Mouse (Mus musculus) liver, embryonic 12.5 days (tissue): ENCODE results near the gene Gng13. TPM values are rescaled to one million over a fixed set of nuclear protein-coding genes. Genes with fewer than 3 reads are reported as not detected.
"Not testable (repeated sequence)": the region's sequence is repeated elsewhere in the genome, so short reads cannot be mapped to it uniquely, and the experiment has no call there.

Source experiments
- ATAC-seq: fragments of 200-750 bp; cut with Nextera tagmentation; 2 replicates; pipeline ENCODE4 v1.8.0; 2017; ENCODE audit warnings: moderate number of reproducible peaks, mild to moderate bottlenecking, moderate library complexity
- H3K27ac ChIP-seq: fragments of 300-500 bp; sonication (generic); 2 replicates; pipeline ENCODE4 v1.5.1; 2016; ENCODE audit warnings: mild to moderate bottlenecking
- H3K27me3 ChIP-seq: fragments of 300-500 bp; sonication (generic); replicated peaks from 2 replicates; pipeline ENCODE4 v1.6.1; 2016; ENCODE audit warnings: mild to moderate bottlenecking, moderate library complexity
- H3K36me3 ChIP-seq: fragments of 300-500 bp; sonication (generic); 2 replicates; pipeline ENCODE4 v1.6.1; 2016; ENCODE audit warnings: mild to moderate bottlenecking, moderate library complexity
- H3K4me1 ChIP-seq: fragments of 300-500 bp; sonication (generic); 2 replicates; pipeline ENCODE4 v1.6.1; 2016
- H3K4me2 ChIP-seq: fragments of 300-500 bp; sonication (generic); 2 replicates; pipeline ENCODE4 v1.6.1; 2016; ENCODE audit warnings: mild to moderate bottlenecking, moderate library complexity
- H3K4me3 ChIP-seq: fragments of 300-500 bp; sonication (generic); 2 replicates; pipeline ENCODE4 v1.5.1; 2016; ENCODE audit warnings: mild to moderate bottlenecking, moderate library complexity
- H3K9ac ChIP-seq: fragments of 300-500 bp; sonication (generic); 2 replicates; pipeline ENCODE4 v1.6.1; 2016; ENCODE audit warnings: mild to moderate bottlenecking, moderate library complexity
- H3K9me3 ChIP-seq: fragments of 300-500 bp; sonication (generic); replicated peaks from 2 replicates; pipeline ENCODE4 v1.6.1; 2016; ENCODE audit warnings: mild to moderate bottlenecking, moderate library complexity
- WGBS: fragments of 180-500 bp; shearing (Covaris S2); methylation state at CpG from one replicate; pipeline ENCODE4 v1.1.7; 2016; ENCODE audit not compliant: insufficient replicate concordance; 5-methylcytosine and 5-hydroxymethylcytosine counted together
- polyA plus RNA-seq: library from polyadenylated mRNA; unstranded; fragments of >200 nt; fragmentation: Nextera tagmentation; extraction: Ambion mirVana; gene quantifications from 2 replicates; pipeline ENCODE4 v1.2.1, GENCODE M21; 2016

Gene Gng13
- polyA plus RNA-seq, 1 experiment from 2014 or later: 1.2 TPM

GRCm38 (mm10) chr17:25735745-25736144 is 18.8 kb downstream of the Gng13 start, which contains the start of gene Mslnl:
Mslnl (plus strand) TSS chr17:25736042.
- Histone ChIP-seq H3K9ac (no peak within 1 kb of the TSS), H3K27ac (no peak within 1 kb of the TSS), H3K4me3 (no peak within 1 kb of the TSS), H3K36me3 (peaks cover 5% of the 10 kb centered on the region), H3K4me1 (no peaks in the 10 kb centered on the region), H3K9me3 (no peaks in the 10 kb centered on the region), H3K4me2 (no peak within 1 kb of the TSS), H3K27me3 (peaks cover 5% of the 10 kb centered on the region; the same call in 1 of the 2 replicates)
- 63% methylated on average over 3 of the region's 3 CpGs for WGBS
- ATAC-seq: no peak

- 64% methylated on average over 7 of the region's 7 CpGs for WGBS
- Histone ChIP-seq H3K9me3 (no peaks in the 10 kb centered on the region), H3K9ac (no peak overlapping the region), H3K27me3 (peaks cover 11% of the 10 kb centered on the region; the same call in 1 of the 2 replicates), H3K4me3 (no peak overlapping the region), H3K4me2 (no peak overlapping the region), H3K36me3 (no peaks in the 10 kb centered on the region), H3K4me1 (no peaks in the 10 kb centered on the region), H3K27ac (no peak overlapping the region)
- no peak for ATAC-seq
Observed at GRCm38 (mm10) chr17:25738861-25739260, 21.9 kb downstream of the Gng13 start.

- WGBS: 55% methylated on average over 12 of the region's 12 CpGs
- H3K27ac ChIP-seq, H3K36me3 ChIP-seq, H3K9me3 ChIP-seq, H3K4me3 ChIP-seq, H3K4me2 ChIP-seq, ATAC-seq, H3K9ac ChIP-seq, H3K4me1 ChIP-seq: not testable (repeated sequence)
- peaks cover 19% of the 10 kb centered on the region; the same call in 1 of the 2 replicates for H3K27me3 ChIP-seq
Observed at GRCm38 (mm10) chr17:25741471-25741870, 24.5 kb downstream of the Gng13 start.

- H3K4me2 ChIP-seq: no peak overlapping the region
- no peak overlapping the region for H3K4me3 ChIP-seq
- no peaks in the 10 kb centered on the region for H3K36me3 ChIP-seq
- no peaks in the 10 kb centered on the region for H3K4me1 ChIP-seq
- H3K27me3 ChIP-seq: peaks cover 19% of the 10 kb centered on the region; the same call in 1 of the 2 replicates
- H3K27ac ChIP-seq: no peak overlapping the region
- ATAC-seq: 0 out of 2 replicates have a peak, but pooled peaks have one; percentile 13
- 78% methylated on average over 9 of the region's 9 CpGs for WGBS
- H3K9me3 ChIP-seq: no peaks in the 10 kb centered on the region
- H3K9ac ChIP-seq: no peak overlapping the region
Observed at GRCm38 (mm10) chr17:25743831-25744230, 26.9 kb downstream of the Gng13 start.

- 59% methylated on average over 10 of the region's 10 CpGs for WGBS
- no peaks in the 10 kb centered on the region for H3K36me3 ChIP-seq
- no peak overlapping the region for H3K4me2 ChIP-seq
- no peak overlapping the region for H3K27ac ChIP-seq
- ATAC-seq: no peak
- H3K4me3 ChIP-seq: no peak overlapping the region
- no peaks in the 10 kb centered on the region for H3K9me3 ChIP-seq
- no peaks in the 10 kb centered on the region for H3K4me1 ChIP-seq
- H3K9ac ChIP-seq: no peak overlapping the region
- H3K27me3 ChIP-seq: peaks cover 19% of the 10 kb centered on the region; the same call in 1 of the 2 replicates
Observed at GRCm38 (mm10) chr17:25744311-25744710, 27.3 kb downstream of the Gng13 start.

GRCm38 (mm10) chr17:25748238-25748637 is 31.3 kb downstream of the Gng13 start:
- Histone ChIP-seq H3K9me3 (no peaks in the 10 kb centered on the region), H3K4me3 (no peak overlapping the region), H3K4me2 (no peak overlapping the region), H3K27me3 (peaks cover 20% of the 10 kb centered on the region; the same call in 1 of the 2 replicates), H3K9ac (no peak overlapping the region), H3K4me1 (no peaks in the 10 kb centered on the region), H3K36me3 (no peaks in the 10 kb centered on the region), H3K27ac (no peak overlapping the region)
- WGBS: 75% methylated on average over 4 of the region's 4 CpGs
- no peak for ATAC-seq

- Histone ChIP-seq H3K4me2 (no peak overlapping the region), H3K36me3 (no peaks in the 10 kb centered on the region), H3K27ac (no peak overlapping the region), H3K27me3 (peaks cover 21% of the 10 kb centered on the region; the same call in 1 of the 2 replicates), H3K4me3 (no peak overlapping the region), H3K9me3 (no peaks in the 10 kb centered on the region), H3K9ac (no peak overlapping the region), H3K4me1 (no peaks in the 10 kb centered on the region)
- 61% methylated on average over 6 of the region's 6 CpGs for WGBS
- no peak for ATAC-seq
Observed at GRCm38 (mm10) chr17:25749314-25749713, 32.3 kb downstream of the Gng13 start.

GRCm38 (mm10) chr17:25751446-25751845 is 34.5 kb downstream of the Gng13 start:
- WGBS: 55% methylated on average over 5 of the region's 5 CpGs

GRCm38 (mm10) chr17:25754241-25754640 is 37.3 kb downstream of the Gng13 start, which contains the start of gene Msln:
Msln (minus strand) TSS chr17:25754378.
- no peaks in the 10 kb centered on the region for H3K9me3 ChIP-seq
- peaks cover 14% of the 10 kb centered on the region; the same call in 1 of the 2 replicates for H3K27me3 ChIP-seq
- no peaks in the 10 kb centered on the region for H3K36me3 ChIP-seq
- WGBS: 71% methylated on average over 9 of the region's 9 CpGs
- H3K4me2 ChIP-seq: no peak within 1 kb of the TSS
- no peak for ATAC-seq
- H3K27ac ChIP-seq: no peak within 1 kb of the TSS
- H3K4me3 ChIP-seq: no peak within 1 kb of the TSS
- no peak within 1 kb of the TSS for H3K9ac ChIP-seq
- no peaks in the 10 kb centered on the region for H3K4me1 ChIP-seq

More at GRCm38 (mm10) chr17:25751446-25751845, 34.5 kb downstream of the Gng13 start:
- Histone ChIP-seq H3K4me3 (no peak overlapping the region), H3K27me3 (peaks cover 9% of the 10 kb centered on the region; the same call in 1 of the 2 replicates), H3K27ac (no peak overlapping the region), H3K36me3 (no peaks in the 10 kb centered on the region), H3K9me3 (no peaks in the 10 kb centered on the region), H3K9ac (no peak overlapping the region), H3K4me2 (no peak overlapping the region), H3K4me1 (no peaks in the 10 kb centered on the region)
- no peak for ATAC-seq

GRCm38 (mm10) chr17:25755086-25755485 is 38.1 kb downstream of the Gng13 start:
- H3K27ac ChIP-seq: no peak overlapping the region
- H3K27me3 ChIP-seq: peaks cover 17% of the 10 kb centered on the region; the same call in 1 of the 2 replicates
- no peaks in the 10 kb centered on the region for H3K4me1 ChIP-seq
- no peaks in the 10 kb centered on the region for H3K36me3 ChIP-seq
- no peak overlapping the region for H3K9ac ChIP-seq
- H3K9me3 ChIP-seq: no peaks in the 10 kb centered on the region
- no peak overlapping the region for H3K4me2 ChIP-seq
- no peak for ATAC-seq
- 69% methylated on average over 4 of the region's 4 CpGs for WGBS
- H3K4me3 ChIP-seq: no peak overlapping the region

GRCm38 (mm10) chr17:25755627-25756377 is 38.8 kb downstream of the Gng13 start:
- WGBS: 39% methylated on average over 4 of the region's 4 CpGs
- no peak for ATAC-seq

More at GRCm38 (mm10) chr17:25755627-25756377, 38.8 kb downstream of the Gng13 start:
- Histone ChIP-seq H3K4me1 (no peaks in the 10 kb centered on the region), H3K4me3 (no peak overlapping the region), H3K9me3 (no peaks in the 10 kb centered on the region), H3K4me2 (no peak overlapping the region), H3K27me3 (peaks cover 18% of the 10 kb centered on the region; the same call in 1 of the 2 replicates), H3K27ac (no peak overlapping the region), H3K36me3 (no peaks in the 10 kb centered on the region), H3K9ac (no peak overlapping the region)
